ENCODE assay signal across 24 mouse cellular contexts in the genomic region with DNA sequence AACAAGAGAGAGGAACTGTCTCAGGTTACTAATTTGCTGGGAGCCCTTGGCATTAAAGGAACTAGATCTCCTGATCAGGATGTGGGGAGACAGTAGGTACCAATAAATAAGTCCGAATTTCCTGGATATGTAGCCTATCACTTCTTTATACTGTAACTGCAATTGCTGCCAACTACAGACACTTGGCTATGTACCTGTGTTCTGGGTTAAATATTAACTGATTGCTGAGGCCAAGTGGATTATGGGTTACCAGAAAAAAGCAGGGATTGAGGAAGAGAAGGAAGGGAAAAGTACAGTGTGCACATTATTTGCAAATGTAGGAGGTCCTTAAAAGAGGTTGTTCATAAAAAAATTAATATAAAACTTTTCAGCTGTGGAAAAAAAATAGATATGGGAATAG. TPM values are rescaled to one million over a fixed set of nuclear protein-coding genes. Genes with fewer than 3 reads are reported as not detected.
DNase-seq lines count a peak whose midpoint lies in the region; ATAC-seq and TF ChIP-seq lines count a peak whose summit lies in the region.
"Had no signal": no experiment of that assay in that cellular context is flagged by ENCODE, and none has a peak within 500 bp of the region (broad histone marks: within the 10 kb centered on the region; RNA-seq: fewer than 3 reads in every experiment).

No protein-coding gene starts in this region.

- no peak overlapping the region for H3K9ac ChIP-seq in kidney, embryonic 15.5 days
- no peak overlapping the region for H3K9ac ChIP-seq in intestine, postnatal 0 days (ENCODE audit: low read depth, low read length)
- H3K9ac ChIP-seq: embryonic facial prominence, embryonic 12.5 days; forebrain, embryonic 15.5 days; heart, embryonic 15.5 days had no signal

- no peak overlapping the region for H3K27ac ChIP-seq in kidney, embryonic 15.5 days
- no peak overlapping the region for H3K27ac ChIP-seq in intestine, postnatal 0 days (ENCODE audit: low read depth, low read length)
- no peak overlapping the region for H3K27ac ChIP-seq in gastrocnemius, adult 2 months
- H3K27ac ChIP-seq: embryonic facial prominence, embryonic 12.5 days; forebrain, embryonic 15.5 days; heart, embryonic 15.5 days had no signal

- no peak overlapping the region for H3K4me3 ChIP-seq in kidney, embryonic 15.5 days (replicated peaks)
- H3K4me3 ChIP-seq in intestine, postnatal 0 days (ENCODE audit: low read depth, low read length) = no peak overlapping the region
- no peak overlapping the region for H3K4me3 ChIP-seq in gastrocnemius, adult 2 months
- H3K4me3 ChIP-seq: embryonic facial prominence, embryonic 12.5 days; forebrain, embryonic 15.5 days; heart, embryonic 15.5 days had no signal

- 68% methylated on average over 1 of the region's 1 CpGs for WGBS in kidney, embryonic 15.5 days
- WGBS in intestine, postnatal 0 days = 39% methylated on average over 1 of the region's 1 CpGs

- peaks cover 6% of the 10 kb centered on the region; the same call in 1 of the 2 replicates for H3K4me1 ChIP-seq in kidney, embryonic 15.5 days
- no peaks in the 10 kb centered on the region for H3K4me1 ChIP-seq in intestine, postnatal 0 days (replicated peaks; ENCODE audit: control insufficient read depth, insufficient read depth, low read length)
- H3K4me1 ChIP-seq: embryonic facial prominence, embryonic 12.5 days; forebrain, embryonic 15.5 days; heart, embryonic 15.5 days had no signal

- no peaks in the 10 kb centered on the region for H3K36me3 ChIP-seq in kidney, embryonic 15.5 days
- no peaks in the 10 kb centered on the region for H3K36me3 ChIP-seq in intestine, postnatal 0 days (ENCODE audit: control insufficient read depth, insufficient read depth)
- H3K36me3 ChIP-seq: embryonic facial prominence, embryonic 12.5 days; forebrain, embryonic 15.5 days; G1E; heart, embryonic 15.5 days had no signal

- H3K4me2 ChIP-seq in kidney, embryonic 15.5 days = no peak overlapping the region
- H3K4me2 ChIP-seq in intestine, postnatal 0 days (replicated peaks; ENCODE audit: low read depth) = no peak overlapping the region
- H3K4me2 ChIP-seq: embryonic facial prominence, embryonic 12.5 days; forebrain, embryonic 15.5 days; heart, embryonic 11.5 days; heart, embryonic 15.5 days had no signal

- H3K9me3 ChIP-seq in kidney, embryonic 15.5 days (replicated peaks) = no peaks in the 10 kb centered on the region
- H3K9me3 ChIP-seq in intestine, postnatal 0 days (ENCODE audit: control insufficient read depth) = no peaks in the 10 kb centered on the region
- H3K9me3 ChIP-seq: embryonic facial prominence, embryonic 12.5 days; forebrain, embryonic 15.5 days; heart, embryonic 15.5 days had no signal

- H3K27me3 ChIP-seq in kidney, embryonic 15.5 days = no peaks in the 10 kb centered on the region
- H3K27me3 ChIP-seq in intestine, postnatal 0 days (replicated peaks; ENCODE audit: control insufficient read depth, insufficient read depth, low read length) = no peaks in the 10 kb centered on the region
- H3K27me3 ChIP-seq: embryonic facial prominence, embryonic 12.5 days; forebrain, embryonic 15.5 days; heart, embryonic 15.5 days had no signal

- no peak for TF ChIP-seq CTCF in intestine, postnatal 0 days (IDR thresholded peaks at IDR 0.05; ENCODE audit: low read depth)
- no peak for TF ChIP-seq CTCF in gastrocnemius, adult 2 months (IDR thresholded peaks at IDR 0.05)

- ATAC-seq in kidney, embryonic 15.5 days (replicated peaks; ENCODE audit: low FRiP score) = peak; percentile 49; the same call in 1 of the 2 replicates
- ATAC-seq in intestine, postnatal 0 days = peak; percentile 59
- ATAC-seq: CD4-positive, CD25-positive, alpha-beta regulatory T cell, adult 4 months had no signal

- intact Hi-C loops in left cerebral cortex, postnatal 14 days (cut with DNase I) = no loop called here
- intact Hi-C loops in gastrocnemius, adult 2 months (cut with DNase I) = no loop called here

- DNase-seq in kidney, adult 11 months = peak; percentile 38
- DNase-seq in kidney, postnatal 10 days = no peak
- no peak for DNase-seq in kidney, adult 18-20 months
- DNase-seq in kidney, postnatal 36 days = peak; percentile 17 to 60
- DNase-seq in left cerebral cortex, postnatal 14 days (ENCODE audit: low spot score in 2 of 2) = no peak
- DNase-seq in gastrocnemius, adult 2 months = no peak
- DNase-seq: adrenal gland, postnatal 10 days; B cell, adult 2 months; cerebellum, adult 11 months; cerebellum, adult 8-10 months; cerebellum, postnatal 14 days; gastrocnemius, postnatal 10 days; heart, adult 18-20 months; heart, postnatal 14 days had no signal

RNA-seq across cellular contexts. Expression of a gene that starts 1.3 kb away (rescaled TPM):
- polyA plus RNA-seq in kidney, embryonic 15.5 days (2015; fragmentation: Nextera tagmentation; extraction: Ambion mirVana) = 0.68 and 0.98 TPM in 2 replicates
- polyA plus RNA-seq in intestine, postnatal 0 days (2015; fragmentation: Nextera tagmentation; extraction: Ambion mirVana) = 3.2 and 3.3 TPM in 2 replicates
- 1 to 10 TPM; 1.0 to 1.8 TPM for total RNA-seq in left cerebral cortex, postnatal 14 days (2021)
- not detected for total RNA-seq in gastrocnemius, adult 2 months (2021)
- total RNA-seq: common myeloid progenitor, adult 5-6 weeks; hematopoietic stem cell, adult 5-6 weeks had no signal
- polyA plus RNA-seq: CD4-positive, CD25-positive, alpha-beta regulatory T cell, adult 4 months; G1E; heart, embryonic 11.5 days; heart, embryonic 15.5 days had no signal

Comparison
In these comparisons a context has a peak if more than half of its experiments do, and no peak if none do; other contexts are left out.
1. DNase-seq: peak in kidney, adult 11 months (single experiment) and kidney, postnatal 36 days (2 of 2); none in kidney, postnatal 10 days (single experiment), kidney, adult 18-20 months (single experiment), left cerebral cortex, postnatal 14 days (0 of 2) and gastrocnemius, adult 2 months (single experiment).